Mouse (Mus musculus): ENCODE measurements at regions not wholly inside any gene's neighbourhood (a gene's known extent, or its start where the extent isn't known, plus 50 kb on each side); places are given as distances from the start of the nearest gene placed in this dataset.

- TF ChIP-seq CTCF (IDR thresholded peaks at IDR 0.05; ENCODE audit: low read depth) (no peak), EP300 (IDR thresholded peaks at IDR 0.05; ENCODE audit: low read depth) (no peak)
These were observed 974.3 kb upstream of the Sel1l start for GRCm38 (mm10) chr12:92823090-92823786.

Measured in liver, postnatal 0 days (tissue).